Mouse (Mus musculus) small intestine, adult 10 weeks (tissue): ENCODE data around the gene Arfgef3. TPM values are rescaled to one million over a fixed set of nuclear protein-coding genes. Genes with fewer than 3 reads are reported as not detected.

Experiments used
- polyA plus RNA-seq: library from polyadenylated mRNA; stranded (reverse); fragments of 350-450 nt; fragmentation: Illumina TruSeq; extraction: RNeasy Lipid Tissue Mini Kit (QIAGEN cat#74804); gene quantifications from one replicate; pipeline ENCODE4 v1.2.3, GENCODE M21; 2014; ENCODE audit warnings: low replicate concordance

The Arfgef3 gene
- 5.0 TPM for polyA plus RNA-seq

GRCm38 (mm10) chr10:18743286-18744142 lies at the start of gene Arfgef3:
Gene Arfgef3, minus strand, starts transcription at chr10:18743949.

GRCm38 (mm10) chr10:18786693-18787092 lies 42.9 kb upstream of the Arfgef3 start, which contains the start of gene Gm4922:
Gene Gm4922, minus strand, starts transcription at chr10:18786793.

GRCm38 (mm10) chr10:18545813-18546235 lies 197.9 kb downstream of the Arfgef3 start, which contains the start of gene Hebp2:
Gene Hebp2, minus strand, starts transcription at chr10:18546076.

Other genes starting within 250 kb of the Arfgef3 start
- gene Hebp2, start 197.9 kb downstream of the Arfgef3 start, polyA plus RNA-seq = 0.82 TPM
- not detected for gene Gm4922, start 42.8 kb upstream of the Arfgef3 start, polyA plus RNA-seq
- 352 TPM for gene Perp, start 101.1 kb upstream of the Arfgef3 start, polyA plus RNA-seq